9 mouse cellular contexts compared by ENCODE assay signal in genomic region chr10:61625381-61626257, GRCm38 (mm10). TPM values are rescaled to one million over a fixed set of nuclear protein-coding genes. Genes with fewer than 3 reads are reported as not detected.
DNase-seq lines count a peak whose midpoint lies in the region; ATAC-seq lines count a peak whose summit lies in the region.
"Had no signal": no experiment of that assay in that cellular context is flagged by ENCODE, and none has a peak within 500 bp of the region (broad histone marks: within the 10 kb centered on the region; RNA-seq: fewer than 3 reads in every experiment).

No protein-coding gene starts in this region.

- peaks cover 25% of the 10 kb centered on the region for H3K27me3 ChIP-seq in heart, embryonic 13.5 days (replicated peaks)

- 0 out of 2 replicates have a peak, but pooled peaks cover 4% of the 10 kb centered on the region for H3K9me3 ChIP-seq in heart, embryonic 13.5 days

- ATAC-seq in heart, embryonic 13.5 days (ENCODE audit: extremely low read depth, insufficient number of reproducible peaks, low FRiP score, low TSS enrichment) = no peak

- H3K36me3 ChIP-seq in heart, embryonic 13.5 days = no peaks in the 10 kb centered on the region

- no peak overlapping the region for H3K27ac ChIP-seq in heart, embryonic 13.5 days (replicated peaks)

- WGBS in heart, embryonic 13.5 days = 4% methylated on average over 65 of the region's 74 CpGs

- peak overlapping the region; percentile 72 for H3K9ac ChIP-seq in heart, embryonic 13.5 days

- peaks cover 32% of the 10 kb centered on the region for H3K4me1 ChIP-seq in heart, embryonic 13.5 days

- peak overlapping the region; percentile 91 for H3K4me2 ChIP-seq in heart, embryonic 13.5 days

- peak; percentile 24 for DNase-seq in thymus, postnatal 4 days
- no peak for DNase-seq in thymus, postnatal 36 days
- DNase-seq in embryo, embryonic 10 days (ENCODE audit: low spot score) = peak; percentile 61
- peak; percentile 11 to 13 for DNase-seq in layer of hippocampus, postnatal 36 days
- peak; percentile 31 to 44 for DNase-seq in lung, postnatal 4 days
- peak; percentile 48 for DNase-seq in right cerebral cortex, postnatal 4 days
- no peak for DNase-seq in urinary bladder, adult 18-20 months (ENCODE audit: low spot score in 2 of 2)

- H3K4me3 ChIP-seq in heart, embryonic 13.5 days = peak overlapping the region; percentile 55
- H3K4me3 ChIP-seq: erythroblast, embryonic 14.5 days had no signal

RNA-seq across cellular contexts. Expression of gene Ppa1, which starts 22.7 kb away (rescaled TPM):
- polyA plus RNA-seq in heart, embryonic 13.5 days (2015; fragmentation: Nextera tagmentation; extraction: Ambion mirVana) = 113 and 124 TPM in 2 replicates
- total RNA-seq in layer of hippocampus, postnatal 36 days (2021) = 10 to 100 TPM; 95.8 to 96.2 TPM

RNA-seq across cellular contexts. Expression of gene Npffr1, which starts 30.3 kb away (rescaled TPM):
- polyA plus RNA-seq in heart, embryonic 13.5 days (2015; fragmentation: Nextera tagmentation; extraction: Ambion mirVana) = 0.05 and 0.08 TPM in 2 replicates
- 1 to 10 TPM; 4.3 to 4.4 TPM for total RNA-seq in layer of hippocampus, postnatal 36 days (2021)
- polyA plus RNA-seq: erythroblast, embryonic 14.5 days had no signal

RNA-seq across cellular contexts. Expression of gene Sar1a, which starts 54.5 kb away (rescaled TPM):
- polyA plus RNA-seq in heart, embryonic 13.5 days (2015; fragmentation: Nextera tagmentation; extraction: Ambion mirVana) = 156 and 159 TPM in 2 replicates
- total RNA-seq in layer of hippocampus, postnatal 36 days (2021) = 100 to 1,000 TPM; 120 to 122 TPM

Comparison
In these comparisons a context has a peak if more than half of its experiments do, and no peak if none do; other contexts are left out.
1. DNase-seq: peak in thymus, postnatal 4 days (single experiment), embryo, embryonic 10 days (single experiment), layer of hippocampus, postnatal 36 days (2 of 2), lung, postnatal 4 days (2 of 2) and right cerebral cortex, postnatal 4 days (single experiment); none in thymus, postnatal 36 days (0 of 2) and urinary bladder, adult 18-20 months (0 of 2).